Mouse (Mus musculus) small intestine, adult 2 months (tissue): ENCODE measurements around the gene Eya2.

Experiments used
- CTCF ChIP-seq: fragments of 200-500 bp; IDR thresholded peaks from 2 replicates; pipeline ENCODE4 v1.5.1; 2012; ENCODE audit warnings: low read depth, mild to moderate bottlenecking, control low read depth, inconsistent platforms, low read length, moderate library complexity, mixed read lengths; ENCODE audit not compliant: insufficient replicate concordance, insufficient read length; ENCODE audit errors: extremely low read depth
- POLR2A ChIP-seq: fragments of 200-500 bp; IDR thresholded peaks from 2 replicates; pipeline ENCODE4 v1.6.1; 2012; ENCODE audit warnings: low read depth, mild to moderate bottlenecking, control low read depth, inconsistent platforms, low read length, moderate library complexity

DNA sequence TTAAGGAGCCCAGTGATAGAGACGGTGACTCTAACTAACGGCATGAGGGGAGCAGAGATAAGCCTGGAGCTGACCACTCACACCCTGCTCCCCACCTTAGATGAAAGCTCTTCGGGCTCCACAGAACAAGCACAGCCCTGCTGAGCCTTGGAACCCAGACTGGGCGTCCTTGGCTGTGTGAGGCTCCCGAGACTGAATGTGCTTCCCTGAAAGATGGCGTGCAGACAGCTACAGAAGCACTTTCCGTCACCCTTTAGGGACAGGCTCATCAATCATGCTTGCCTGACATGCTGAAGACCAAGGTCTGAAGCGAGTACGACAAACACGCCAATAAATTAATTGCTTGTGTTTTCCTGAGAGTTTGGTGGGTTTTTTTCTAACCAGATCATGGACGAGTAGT, 56.2 kb downstream of the Eya2 start:
- TF ChIP-seq POLR2A (no peak), CTCF (no peak)
